Mouse (Mus musculus) forebrain, postnatal 0 days (tissue): ENCODE measurements at regions not wholly inside any gene's neighbourhood (a gene's known extent, or its start where the extent isn't known, plus 50 kb on each side); places are given as distances from the start of the nearest gene placed in this dataset.

Experiments used
- ATAC-seq: fragments of 200-750 bp; cut with Nextera tagmentation; 2 replicates; pipeline ENCODE4 v1.8.0; 2017; ENCODE audit warnings: mild to moderate bottlenecking, moderate library complexity
- DNase-seq: peaks from one replicate; pipeline ENCODE4 v3.0.0-alpha.2; 2015
- H3K27ac ChIP-seq: fragments of 300-500 bp; sonication (generic); 2 replicates; pipeline ENCODE4 v1.5.1; 2014; ENCODE audit warnings: low read depth, mild to moderate bottlenecking, antibody characterized with exemption, low read length, moderate library complexity, mixed read lengths
- H3K27me3 ChIP-seq: fragments of 300-500 bp; sonication (generic); 2 replicates; pipeline ENCODE4 v1.6.1; 2014; ENCODE audit warnings: mild to moderate bottlenecking, low read length, mixed read lengths; ENCODE audit not compliant: insufficient read depth
- H3K36me3 ChIP-seq: fragments of 300-500 bp; sonication (generic); 2 replicates; pipeline ENCODE4 v1.6.1; 2014; ENCODE audit warnings: mild to moderate bottlenecking, moderate library complexity; ENCODE audit not compliant: insufficient read depth
- H3K4me1 ChIP-seq: fragments of 300-500 bp; sonication (generic); 2 replicates; pipeline ENCODE4 v1.6.1; 2014; ENCODE audit warnings: antibody characterized with exemption; ENCODE audit not compliant: insufficient read depth
- H3K4me2 ChIP-seq: fragments of 300-500 bp; sonication (generic); 2 replicates; pipeline ENCODE4 v1.6.1; 2014; ENCODE audit warnings: low read depth, mild to moderate bottlenecking, moderate library complexity
- H3K4me3 ChIP-seq: fragments of 300-500 bp; sonication (generic); 2 replicates; pipeline ENCODE4 v1.5.1; 2014; ENCODE audit warnings: low read depth, low read length, mixed read lengths
- H3K9ac ChIP-seq: fragments of 300-500 bp; sonication (generic); 2 replicates; pipeline ENCODE4 v1.6.1; 2014; ENCODE audit warnings: mild to moderate bottlenecking
- H3K9me3 ChIP-seq: fragments of 300-500 bp; sonication (generic); 2 replicates; pipeline ENCODE4 v1.6.1; 2016; ENCODE audit warnings: low read length
- CTCF ChIP-seq: sonication (generic); IDR thresholded peaks from 2 replicates; pipeline ENCODE4 v1.5.1; 2016; ENCODE audit warnings: antibody characterized with exemption, control low read depth, low read depth
- WGBS: fragments of 180-500 bp; shearing (Covaris S2); extraction: QIAGEN DNeasy Blood & Tissue Kit; methylation state at CpG from one replicate; pipeline ENCODE4 v1.1.7; 2014; 5-methylcytosine and 5-hydroxymethylcytosine counted together

GRCm38 (mm10) chr3:58200462-58200861 is 214.1 kb upstream of the Tsc22d2 start:
- 91% methylated on average over 6 of the region's 6 CpGs for WGBS
- Histone ChIP-seq H3K4me3 (no peak overlapping the region), H3K4me1 (no peaks in the 10 kb centered on the region), H3K9ac (no peak overlapping the region), H3K9me3 (no peaks in the 10 kb centered on the region), H3K27ac (no peak overlapping the region), H3K27me3 (no peaks in the 10 kb centered on the region), H3K36me3 (no peaks in the 10 kb centered on the region), H3K4me2 (no peak overlapping the region)
- DNase-seq (no peak), ATAC-seq (no peak)
- TF ChIP-seq CTCF, result no peak

- Histone ChIP-seq H3K4me1 (no peaks in the 10 kb centered on the region), H3K36me3 (no peaks in the 10 kb centered on the region), H3K9me3 (no peaks in the 10 kb centered on the region), H3K27ac (no peak overlapping the region), H3K27me3 (no peaks in the 10 kb centered on the region), H3K9ac (no peak overlapping the region), H3K4me2 (no peak overlapping the region), H3K4me3 (no peak overlapping the region)
- DNase-seq (no peak), ATAC-seq (no peak)
- 80% methylated on average over 5 of the region's 5 CpGs for WGBS
- no peak for TF ChIP-seq CTCF
Measured at GRCm38 (mm10) chr3:58202816-58203215, 211.7 kb upstream of the Tsc22d2 start.

- no peak for TF ChIP-seq CTCF
- no peaks in the 10 kb centered on the region for H3K27me3 ChIP-seq
- no peak overlapping the region for H3K27ac ChIP-seq
- 86% methylated on average over 2 of the region's 2 CpGs for WGBS
- H3K4me1 ChIP-seq, result no peaks in the 10 kb centered on the region
- no peak overlapping the region for H3K4me2 ChIP-seq
- no peak for DNase-seq
- H3K9ac ChIP-seq, result no peak overlapping the region
- no peaks in the 10 kb centered on the region for H3K9me3 ChIP-seq
- ATAC-seq, result no peak
- no peaks in the 10 kb centered on the region for H3K36me3 ChIP-seq
- no peak overlapping the region for H3K4me3 ChIP-seq
Measured at GRCm38 (mm10) chr3:58203806-58204205, 210.7 kb upstream of the Tsc22d2 start.

- Histone ChIP-seq H3K4me1 (no peaks in the 10 kb centered on the region), H3K27ac (no peak overlapping the region), H3K4me3 (no peak overlapping the region), H3K4me2 (no peak overlapping the region), H3K36me3 (no peaks in the 10 kb centered on the region), H3K9ac (no peak overlapping the region), H3K9me3 (no peaks in the 10 kb centered on the region), H3K27me3 (no peaks in the 10 kb centered on the region)
- TF ChIP-seq CTCF, result no peak
- 84% methylated on average over 2 of the region's 2 CpGs for WGBS
- DNase-seq, result no peak
- ATAC-seq, result no peak
Measured at GRCm38 (mm10) chr3:58205526-58205925, 209.0 kb upstream of the Tsc22d2 start.

- H3K9ac ChIP-seq, result no peak overlapping the region
- no peaks in the 10 kb centered on the region for H3K36me3 ChIP-seq
- 59% methylated on average over 5 of the region's 5 CpGs for WGBS
- no peak overlapping the region for H3K4me3 ChIP-seq
- TF ChIP-seq CTCF, result no peak
- no peak overlapping the region for H3K4me2 ChIP-seq
- no peaks in the 10 kb centered on the region for H3K9me3 ChIP-seq
- ATAC-seq, result no peak
- H3K4me1 ChIP-seq, result no peaks in the 10 kb centered on the region
- no peak for DNase-seq
- H3K27me3 ChIP-seq, result no peaks in the 10 kb centered on the region
- no peak overlapping the region for H3K27ac ChIP-seq
Measured at GRCm38 (mm10) chr3:58206776-58207398, 207.6 kb upstream of the Tsc22d2 start.

GRCm38 (mm10) chr3:58211016-58211415 is 203.5 kb upstream of the Tsc22d2 start:
- Histone ChIP-seq H3K27me3 (no peaks in the 10 kb centered on the region), H3K4me1 (no peaks in the 10 kb centered on the region), H3K36me3 (no peaks in the 10 kb centered on the region), H3K9ac (no peak overlapping the region), H3K4me2 (no peak overlapping the region), H3K27ac (no peak overlapping the region), H3K4me3 (no peak overlapping the region), H3K9me3 (no peaks in the 10 kb centered on the region)
- no peak for DNase-seq
- ATAC-seq, result no peak
- 41% methylated on average over 3 of the region's 3 CpGs for WGBS
- no peak for TF ChIP-seq CTCF

GRCm38 (mm10) chr3:58224696-58225095 is 189.8 kb upstream of the Tsc22d2 start:
- H3K27me3 ChIP-seq, result no peaks in the 10 kb centered on the region
- no peak overlapping the region for H3K9ac ChIP-seq
- H3K4me2 ChIP-seq, result no peak overlapping the region
- no peaks in the 10 kb centered on the region for H3K9me3 ChIP-seq
- no peak overlapping the region for H3K27ac ChIP-seq
- no peaks in the 10 kb centered on the region for H3K36me3 ChIP-seq
- DNase-seq, result no peak
- no peak for ATAC-seq
- H3K4me3 ChIP-seq, result no peak overlapping the region
- TF ChIP-seq CTCF, result no peak
- 85% methylated on average over 2 of the region's 2 CpGs for WGBS
- no peaks in the 10 kb centered on the region for H3K4me1 ChIP-seq
